Mouse (Mus musculus) 416B (cell line): ENCODE measurements at regions not wholly inside any gene's neighbourhood (a gene's known extent, or its start where the extent isn't known, plus 50 kb on each side); places are given as distances from the start of the nearest gene placed in this dataset.

Source experiments
- DNase-seq: peaks from one replicate; pipeline ENCODE4 v3.0.0; 2011; ENCODE audit warnings: low read depth

DNA sequence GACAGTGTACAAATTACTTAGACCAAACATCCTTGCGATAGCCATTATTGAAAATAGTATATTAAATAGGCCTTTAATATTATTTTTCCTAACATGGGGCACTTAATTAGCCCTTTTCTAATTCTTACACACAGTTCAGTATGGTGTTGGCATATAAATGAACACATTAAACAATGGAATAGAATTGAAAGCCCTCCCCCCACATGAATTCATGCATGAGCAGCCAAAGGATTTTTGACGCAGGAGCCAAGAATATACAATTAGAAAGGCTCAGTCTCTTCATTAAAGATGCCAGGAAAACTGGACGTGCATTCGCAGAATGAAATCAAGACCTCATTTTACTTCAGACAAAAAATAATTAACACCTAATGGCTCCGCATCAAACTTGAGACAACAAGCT is 172.9 kb upstream of the Phactr1 start:
- DNase-seq = no peak

DNA sequence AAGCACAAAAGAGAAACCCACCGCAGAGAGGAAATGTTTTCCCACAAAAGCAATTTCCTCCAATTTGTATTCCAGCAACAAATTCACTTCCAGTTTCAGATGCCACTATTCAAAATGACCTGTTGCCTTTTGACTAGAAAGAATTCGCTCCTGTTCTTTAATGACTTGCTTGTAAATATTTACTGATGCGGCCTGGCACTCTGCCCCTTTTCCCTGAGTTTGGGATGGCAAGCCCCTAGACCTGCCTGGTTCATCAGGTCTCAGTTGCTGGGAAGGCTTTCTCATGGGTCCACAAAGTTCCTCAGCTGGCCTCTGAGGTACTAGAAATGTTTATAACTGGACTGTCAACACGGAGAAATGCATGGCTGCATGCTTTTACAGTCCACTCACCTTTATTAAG is 161.7 kb upstream of the Phactr1 start:
- no peak for DNase-seq

- no peak for DNase-seq
Observed at GRCm38 (mm10) chr13:42522553-42522952, 157.9 kb upstream of the Phactr1 start.

GRCm38 (mm10) chr13:42526163-42526562 is 154.3 kb upstream of the Phactr1 start:
- no peak for DNase-seq

- no peak for DNase-seq
Observed at GRCm38 (mm10) chr13:42526966-42527365, 153.5 kb upstream of the Phactr1 start.

- DNase-seq = no peak
Observed at GRCm38 (mm10) chr13:42528169-42528568, 152.3 kb upstream of the Phactr1 start.

DNA sequence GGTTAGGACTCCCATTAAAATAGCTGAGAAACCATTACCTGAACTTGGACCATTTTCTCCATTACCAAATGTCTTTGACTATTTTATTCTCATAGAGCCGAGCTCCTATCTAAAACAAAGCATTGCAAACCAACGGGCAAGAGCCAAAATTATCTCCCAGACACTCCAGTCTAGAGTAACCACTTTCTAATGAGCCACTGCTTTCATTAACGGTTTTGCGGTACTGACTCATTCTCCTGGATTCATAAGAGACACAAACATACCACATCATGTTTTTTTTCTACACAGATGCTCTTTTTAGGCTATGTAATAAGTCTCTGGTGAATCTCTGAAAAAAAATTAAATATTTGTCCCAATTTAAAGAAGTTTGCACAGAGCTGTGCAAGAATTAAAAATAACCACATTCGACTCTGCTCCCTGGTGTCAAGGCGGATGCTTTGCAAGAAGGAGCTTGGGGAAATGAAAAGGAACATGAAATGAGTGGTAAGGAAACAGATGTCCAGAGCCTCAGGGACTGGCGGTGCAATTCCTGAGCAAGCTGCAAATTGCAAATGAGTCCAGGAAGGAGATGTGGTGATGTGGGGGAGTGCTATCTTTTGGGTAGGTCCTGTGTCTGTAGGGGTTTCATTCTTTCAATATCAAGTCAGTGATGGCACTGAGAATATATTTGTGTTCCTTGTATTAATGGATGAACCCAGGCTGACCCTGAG is 143.8 kb upstream of the Phactr1 start:
- DNase-seq = no peak

DNA sequence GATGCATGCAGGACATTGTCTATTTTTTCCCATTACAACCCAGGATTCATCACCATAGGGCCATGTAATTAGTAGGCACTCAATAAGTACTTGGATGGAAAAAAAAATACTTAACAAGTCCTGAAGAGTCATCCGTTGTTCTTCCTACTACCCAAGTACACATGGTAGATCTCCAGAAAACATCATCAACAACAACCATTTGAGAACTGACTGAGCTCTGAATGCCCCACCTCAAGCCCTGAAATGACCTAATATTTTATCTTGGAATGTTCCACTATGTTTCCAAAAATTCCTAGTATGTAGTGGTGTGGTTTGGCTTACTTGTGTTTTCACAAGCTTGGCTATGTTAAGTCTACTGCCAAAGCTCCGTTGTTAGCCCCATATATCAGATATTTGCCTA is 142.4 kb upstream of the Phactr1 start:
- no peak for DNase-seq

DNA sequence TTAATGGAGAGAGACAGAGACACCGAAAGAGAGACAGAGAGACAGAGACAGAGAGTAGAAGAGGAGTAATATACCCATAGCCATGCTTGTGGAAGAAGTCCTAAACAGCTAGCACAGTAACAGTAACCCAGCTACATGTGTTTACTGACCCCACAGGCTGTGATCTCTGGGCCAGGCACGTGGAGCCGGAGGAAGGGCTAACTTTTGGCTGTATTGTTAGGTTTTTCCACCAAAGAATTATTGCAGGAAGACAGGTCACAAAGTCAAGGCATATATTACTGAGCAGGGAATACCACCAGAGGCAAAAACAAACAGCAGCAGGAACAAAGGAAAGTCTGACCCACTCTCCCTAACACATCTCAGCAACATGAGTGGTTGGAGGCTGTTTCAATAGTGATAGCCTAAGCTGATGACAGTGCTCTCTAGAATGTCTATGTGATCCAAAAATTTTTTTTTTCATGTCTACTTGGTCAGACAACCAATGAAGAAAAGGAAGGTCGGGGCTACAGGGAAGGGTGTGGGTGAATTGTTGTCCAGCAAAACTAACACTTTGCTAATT is 135.8 kb upstream of the Phactr1 start:
- no peak for DNase-seq

GRCm38 (mm10) chr13:42546389-42546788 is 134.0 kb upstream of the Phactr1 start:
- no peak for DNase-seq

- DNase-seq = no peak
Observed at GRCm38 (mm10) chr13:42546851-42547250, 133.6 kb upstream of the Phactr1 start.

DNA sequence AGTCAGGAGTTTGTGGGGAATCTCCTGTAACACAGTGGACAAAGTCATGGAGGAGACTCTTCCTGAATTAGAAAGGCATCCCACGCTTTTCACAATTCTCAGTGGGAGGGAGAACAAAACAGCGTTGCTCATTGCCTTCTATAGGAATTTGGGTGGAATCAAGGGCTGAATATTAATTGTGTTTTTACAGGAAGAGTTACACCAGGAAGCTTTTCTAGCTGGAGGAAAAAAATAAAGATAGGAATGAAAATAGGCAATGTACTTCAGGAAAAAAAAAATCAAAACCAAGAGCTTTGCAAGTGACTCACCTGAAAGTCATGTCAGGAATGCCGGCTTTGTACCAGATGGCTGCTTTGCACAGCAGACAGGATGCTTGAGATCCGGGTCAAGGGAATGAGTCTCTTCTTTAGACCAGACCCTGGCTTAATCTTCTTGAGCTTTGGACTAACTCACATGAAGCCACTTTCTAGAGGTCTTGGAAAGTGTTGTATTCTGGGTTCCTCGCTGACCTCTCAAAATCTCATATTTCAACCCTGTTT is 131.3 kb upstream of the Phactr1 start:
- no peak for DNase-seq

- no peak for DNase-seq
Observed at GRCm38 (mm10) chr13:42554961-42555360, 125.5 kb upstream of the Phactr1 start.

GRCm38 (mm10) chr13:42558526-42558925 is 121.9 kb upstream of the Phactr1 start:
- no peak for DNase-seq

GRCm38 (mm10) chr13:42561446-42561845 is 119.0 kb upstream of the Phactr1 start:
- DNase-seq = no peak

DNA sequence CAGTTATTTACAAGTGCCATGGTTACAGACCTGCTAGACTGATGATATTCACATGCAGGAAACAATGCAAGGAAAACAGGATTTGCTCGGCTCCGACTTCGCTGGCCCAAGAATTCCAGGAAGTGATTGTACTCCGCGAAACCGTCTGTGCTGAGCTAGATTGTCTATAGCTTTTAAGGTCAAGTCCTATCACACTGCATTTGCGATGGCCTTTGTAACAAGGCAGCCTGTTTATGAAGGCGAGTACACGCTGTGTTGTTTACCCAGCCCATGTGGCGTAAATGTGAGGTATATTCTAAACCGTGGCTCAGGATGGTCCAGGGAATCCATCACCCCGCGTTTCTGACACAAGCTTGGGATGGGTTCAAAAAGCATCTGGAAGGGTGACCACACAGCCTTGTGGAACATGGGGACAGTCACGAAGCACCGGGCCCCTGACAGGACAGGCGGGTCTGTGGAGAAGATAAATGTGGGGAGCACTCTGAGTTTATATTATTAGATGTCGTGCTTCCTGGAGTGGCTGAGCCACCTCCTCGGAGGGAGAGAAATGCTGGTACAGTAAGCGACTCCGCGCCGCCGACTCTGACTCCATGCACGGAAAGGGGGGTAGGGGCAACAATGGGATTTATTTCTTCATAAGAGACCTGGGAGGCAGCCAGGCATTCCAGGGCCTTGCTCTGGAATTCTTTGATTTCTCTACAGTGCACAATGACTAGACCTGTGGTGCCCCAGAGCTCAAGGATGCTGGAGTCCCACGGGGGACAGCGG is 114.9 kb upstream of the Phactr1 start:
- DNase-seq = no peak

- no peak for DNase-seq
Observed at GRCm38 (mm10) chr13:42570600-42571348, 109.6 kb upstream of the Phactr1 start.

- no peak for DNase-seq
Observed at GRCm38 (mm10) chr13:42574189-42574588, 106.2 kb upstream of the Phactr1 start.

DNA sequence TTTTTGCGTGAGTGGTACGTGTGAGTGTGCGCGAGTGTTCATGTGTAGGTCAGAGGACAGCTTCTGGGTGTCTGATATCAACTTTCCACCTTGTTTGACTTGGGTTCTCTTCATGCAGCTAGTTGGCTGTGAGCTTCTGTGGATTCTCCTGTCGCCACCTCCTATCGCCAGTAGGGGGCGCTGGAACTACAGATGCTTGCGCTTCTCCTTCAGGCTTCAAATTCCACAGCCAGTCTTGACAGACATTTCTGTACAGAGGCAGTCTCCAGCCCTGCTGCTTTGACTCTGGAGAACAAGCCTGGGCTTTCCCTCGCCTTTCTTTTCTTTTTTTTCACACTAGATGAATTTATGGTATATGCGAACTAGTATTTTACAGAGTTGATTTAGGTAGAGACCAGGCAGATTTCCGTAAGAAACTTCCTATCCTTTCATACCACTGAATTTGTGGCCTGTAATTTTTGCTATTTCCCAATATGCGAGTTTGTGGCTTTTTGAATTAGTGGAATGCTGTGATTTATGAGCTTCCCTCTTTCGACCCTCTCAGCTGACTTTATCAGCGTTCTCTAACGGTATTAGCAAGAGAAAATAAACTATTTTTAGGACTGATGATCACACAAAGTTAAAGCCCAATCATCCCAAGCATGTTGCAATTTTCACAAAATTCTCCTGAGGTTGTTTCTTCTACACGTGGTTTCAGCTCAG is 104.5 kb upstream of the Phactr1 start:
- DNase-seq = peak; percentile 46

DNA sequence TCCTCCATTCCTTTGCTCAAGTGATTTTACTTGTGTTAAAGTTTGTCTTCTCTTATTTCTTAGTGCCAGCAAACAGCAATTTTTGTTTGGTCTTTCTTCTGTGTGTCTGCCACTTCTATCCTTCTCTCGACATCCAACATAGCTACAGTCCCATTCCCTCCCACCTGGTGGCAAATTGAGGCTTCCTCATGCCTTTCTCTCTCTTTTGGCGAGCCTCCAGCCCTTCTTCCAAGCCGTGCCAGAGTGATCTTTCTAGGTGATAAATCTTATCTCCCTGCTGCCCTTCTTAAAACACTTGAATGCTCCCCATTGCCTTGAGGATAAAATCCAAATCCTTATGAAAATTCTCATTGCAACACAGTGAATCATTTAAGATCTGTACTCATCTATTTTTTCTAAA is 101.0 kb upstream of the Phactr1 start:
- no peak for DNase-seq

DNA sequence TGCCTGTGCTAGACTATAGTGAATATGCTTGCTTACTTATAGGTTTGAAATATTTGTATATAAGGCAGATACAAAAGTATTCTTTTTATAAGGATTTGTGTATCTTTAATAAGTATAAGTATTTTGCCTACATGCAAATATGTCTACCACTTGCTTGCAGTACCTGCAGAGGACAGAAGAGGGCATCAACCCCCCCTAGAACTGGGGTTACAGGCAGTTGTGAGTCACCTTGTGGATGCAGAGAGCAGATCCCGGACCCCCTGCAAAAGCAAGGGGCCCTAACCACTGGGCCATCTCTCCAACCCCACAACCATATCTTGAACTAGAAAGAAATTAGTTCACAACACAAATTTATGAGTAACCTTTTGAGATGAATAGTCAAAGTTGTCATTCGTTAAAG is 91.3 kb upstream of the Phactr1 start:
- peak; percentile 9 for DNase-seq

DNA sequence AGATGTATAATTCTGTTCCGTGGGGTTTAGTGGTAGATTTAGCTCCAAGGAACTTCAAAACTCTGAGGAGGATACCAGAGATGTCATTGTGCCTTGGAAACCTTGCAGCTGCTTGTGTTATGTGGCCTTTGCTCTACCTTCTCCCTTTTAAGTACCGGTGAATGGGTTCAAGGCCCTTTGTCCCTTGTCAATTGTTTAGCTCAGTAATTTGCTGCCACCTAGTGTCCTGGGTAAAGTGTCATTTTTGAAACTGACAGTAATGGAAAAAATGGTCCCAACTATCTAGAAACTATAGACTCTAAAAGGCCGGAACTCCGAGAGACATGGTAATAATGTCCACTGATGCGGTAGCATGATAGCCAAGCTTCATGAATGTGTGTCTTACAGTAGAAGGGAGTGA is 90.8 kb upstream of the Phactr1 start:
- DNase-seq = peak; percentile 26
